Mouse (Mus musculus) adrenal gland, postnatal 4 days (tissue): ENCODE measurements around the gene Sh3bgrl2. TPM values are rescaled to one million over a fixed set of nuclear protein-coding genes. Genes with fewer than 3 reads are reported as not detected.

Experiments
- DNase-seq, 2 experiments: peaks; one replicate each; pipeline ENCODE4 v3.0.0; 2021 to 2022; ENCODE audit warnings: low spot score in 2 of 2, mixed read lengths in 2 of 2
- total RNA-seq, 2 experiments: library from RNA; stranded (reverse); gene quantifications; 2 replicates each; pipeline ENCODE4 v1.2.3; 2021

Sh3bgrl2 gene
- total RNA-seq, 2 experiments from 2014 or later = 17.0 to 23.5 TPM

DNA sequence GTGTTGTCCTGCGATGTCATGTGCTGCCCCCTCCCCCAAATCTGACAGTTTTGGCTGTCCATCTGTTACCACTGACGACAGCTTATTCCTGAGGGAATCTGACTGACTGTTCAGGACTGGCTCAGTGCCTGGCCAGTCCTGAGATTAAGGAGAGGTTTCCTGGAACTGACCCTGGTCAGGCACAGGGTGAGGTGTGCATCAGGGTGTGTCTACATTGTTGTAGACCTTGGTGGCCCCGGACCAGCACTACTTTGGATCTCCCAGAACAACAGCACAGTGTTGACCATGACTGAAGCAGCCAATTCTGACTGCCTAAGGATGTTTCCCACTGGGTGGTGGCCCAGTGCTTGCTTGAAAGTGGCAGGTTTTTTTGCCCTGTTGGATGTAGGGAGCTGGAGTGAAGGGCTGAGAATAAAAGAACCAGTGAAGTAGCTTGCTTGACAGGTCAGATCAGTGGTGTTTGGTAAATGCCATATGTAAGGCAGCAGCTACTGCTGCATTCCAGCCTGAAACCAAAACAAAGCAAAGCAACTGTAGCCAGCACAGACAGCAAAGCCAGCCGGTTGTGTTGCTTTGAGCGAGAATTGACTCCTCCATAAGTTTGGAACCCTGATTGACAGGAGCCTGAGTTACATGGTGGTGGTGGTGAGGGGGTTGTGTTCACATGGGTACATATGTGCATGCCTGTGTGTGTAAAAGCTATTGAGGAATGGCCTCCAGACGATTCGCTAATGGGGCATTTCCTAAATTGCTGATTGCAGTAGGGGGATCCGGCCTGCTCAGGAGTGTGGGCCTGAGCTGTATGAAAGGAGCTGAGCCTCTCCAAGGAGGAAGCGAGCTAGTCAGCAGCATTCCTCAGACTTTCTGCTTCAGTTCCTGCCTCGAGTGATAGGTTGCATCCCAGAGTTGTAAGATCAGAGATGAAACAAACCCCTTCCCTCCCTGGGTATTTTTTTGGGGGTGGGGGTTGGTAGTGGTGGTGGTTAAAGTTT is 8.9 kb downstream of the Sh3bgrl2 start:
- DNase-seq = no peak

DNA sequence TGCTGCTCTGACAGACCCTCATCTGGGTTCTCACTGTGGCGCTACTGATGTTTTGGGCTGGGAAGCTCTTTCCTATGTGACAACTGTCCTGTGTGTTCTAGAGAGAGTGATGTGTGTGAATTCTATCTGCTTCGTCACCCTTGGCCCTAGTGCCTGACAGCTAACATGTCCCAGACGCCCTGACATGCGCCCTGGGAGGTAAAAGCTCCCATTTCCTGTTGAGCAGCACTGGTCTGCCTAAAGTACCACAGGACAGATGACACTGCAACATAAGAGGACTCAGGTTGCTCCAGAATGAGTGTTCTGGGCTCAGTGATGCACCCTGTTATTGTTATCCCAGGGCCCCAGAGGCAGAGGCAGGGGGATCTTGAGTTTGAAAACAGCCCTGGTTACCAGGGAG is 12.5 kb downstream of the Sh3bgrl2 start:
- no peak for DNase-seq

DNA sequence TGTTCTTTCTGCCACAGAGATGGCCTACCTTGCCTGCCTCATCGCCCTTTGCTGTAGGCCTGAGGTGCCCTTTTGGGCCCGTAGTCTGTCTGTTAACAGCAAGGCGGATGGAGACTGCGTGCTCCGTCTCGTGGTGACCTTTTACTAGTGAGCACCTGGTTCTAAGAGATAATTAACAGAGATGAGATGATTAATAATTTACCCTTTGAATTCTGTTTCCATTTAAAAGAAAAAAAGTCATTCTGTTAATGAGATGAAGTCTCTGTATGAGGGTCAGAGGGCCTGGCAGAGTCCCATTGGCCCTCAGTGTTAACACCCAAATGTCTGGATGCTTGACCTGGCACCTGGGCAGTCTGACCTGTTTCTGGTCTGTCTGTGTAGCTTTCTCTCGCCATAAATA is 14.8 kb downstream of the Sh3bgrl2 start:
- DNase-seq = no peak

DNA sequence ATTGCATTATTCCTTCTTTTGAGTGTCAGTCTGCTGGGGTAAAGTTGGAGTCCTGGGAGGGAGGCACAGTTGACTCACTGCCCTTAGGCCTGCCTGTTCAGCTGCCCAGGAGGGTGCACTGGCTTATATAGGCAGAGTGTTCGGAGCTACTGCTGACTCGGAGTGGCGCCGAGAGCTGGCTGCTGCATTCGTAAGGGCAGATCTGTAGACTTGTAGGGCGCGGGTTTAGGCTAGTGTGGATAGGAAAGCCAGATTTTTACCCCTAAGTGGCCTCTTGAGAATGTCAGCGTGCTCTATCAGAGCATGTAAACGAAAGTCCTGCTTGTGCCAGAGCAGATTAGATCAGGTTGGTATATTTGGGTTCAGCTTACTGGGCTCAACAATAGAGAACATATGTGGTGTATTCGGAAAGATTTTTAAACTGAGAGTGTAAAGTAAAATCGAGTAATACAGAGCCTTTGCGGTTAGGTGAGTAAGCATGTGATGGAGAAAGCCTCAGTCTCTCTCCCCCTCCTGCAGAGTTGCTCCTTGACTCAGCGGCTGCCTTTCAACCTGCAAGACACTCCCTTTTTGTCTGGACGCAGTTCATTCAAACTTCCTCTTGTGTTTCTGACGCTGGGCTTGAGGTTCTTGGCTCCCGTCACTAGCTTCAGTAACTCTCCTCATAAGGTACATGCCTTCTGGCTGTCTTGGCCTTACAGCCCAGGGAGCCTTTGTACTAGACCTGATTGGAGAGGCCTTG is 15.9 kb downstream of the Sh3bgrl2 start:
- no peak for DNase-seq

DNA sequence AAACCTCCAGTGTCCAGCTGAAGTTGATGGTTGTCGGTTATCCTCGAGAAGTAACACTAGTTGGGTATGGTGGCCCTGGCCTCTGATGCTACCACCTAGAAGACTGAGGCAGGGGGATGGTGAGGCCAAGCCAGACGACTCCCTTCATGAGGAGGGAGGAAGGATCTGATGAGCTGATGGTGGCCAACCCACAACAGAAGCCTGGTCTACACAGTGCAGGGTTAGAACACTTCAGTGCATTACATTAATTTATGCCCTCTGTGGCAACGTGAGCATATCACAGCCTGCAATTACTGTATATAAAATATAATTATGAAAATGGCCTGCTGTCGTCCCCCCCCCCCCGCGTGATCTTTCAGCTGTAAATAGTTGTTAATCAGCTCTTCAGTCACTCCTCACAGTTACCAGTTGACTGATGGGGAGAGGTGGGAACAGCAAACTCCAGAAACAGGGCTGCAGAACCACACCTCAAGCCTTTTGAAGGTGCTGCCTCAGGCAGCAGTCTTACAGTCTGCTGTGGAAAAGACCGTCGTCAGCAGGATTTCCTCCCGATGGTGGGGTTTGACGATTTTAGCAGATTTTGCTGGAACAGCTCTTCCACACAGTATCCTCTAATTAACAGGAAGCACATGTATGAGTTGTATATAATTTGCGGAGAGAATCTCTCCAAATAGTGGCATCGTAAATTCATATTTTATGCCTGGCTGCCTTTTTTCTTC is 17.0 kb downstream of the Sh3bgrl2 start:
- DNase-seq = no peak

DNA sequence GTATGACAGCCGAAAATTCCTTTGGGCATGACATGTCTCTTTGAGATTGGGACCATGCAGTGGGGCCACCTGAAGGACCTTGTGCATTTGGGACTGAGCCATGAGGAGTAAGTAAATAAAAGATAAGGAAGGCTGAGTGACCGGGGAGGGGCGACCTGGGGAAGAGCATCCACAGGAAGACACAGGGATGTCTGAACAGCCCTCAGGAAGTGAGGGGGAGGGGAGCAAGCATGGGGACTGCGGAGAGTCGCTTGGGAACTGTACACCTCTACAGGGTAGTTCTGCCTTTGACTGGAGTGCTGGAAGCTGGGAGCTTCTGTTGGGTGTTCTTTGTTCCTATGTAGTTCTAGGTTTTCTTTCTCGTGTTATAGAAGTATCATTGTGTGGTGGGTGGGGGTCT is 18.0 kb downstream of the Sh3bgrl2 start:
- no peak for DNase-seq

DNA sequence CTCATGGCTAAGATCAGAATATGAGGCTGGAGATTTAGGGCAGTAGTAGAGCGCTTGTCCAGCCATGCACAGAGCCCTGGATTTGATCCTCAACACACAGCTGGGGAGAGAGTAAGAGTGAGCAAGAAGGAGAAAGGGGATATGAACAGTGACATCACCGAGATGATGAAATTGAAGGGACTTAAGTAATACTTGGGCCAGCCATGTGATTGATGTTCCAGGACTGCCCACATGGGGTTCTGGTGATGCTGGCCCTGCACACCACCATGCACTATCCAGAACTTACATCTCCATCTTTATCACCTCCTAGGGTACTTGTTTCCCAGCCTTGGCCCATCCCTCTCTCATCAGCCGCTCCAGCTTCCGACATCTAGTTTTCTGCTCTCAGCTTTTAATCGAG is 20.0 kb downstream of the Sh3bgrl2 start:
- DNase-seq = no peak

DNA sequence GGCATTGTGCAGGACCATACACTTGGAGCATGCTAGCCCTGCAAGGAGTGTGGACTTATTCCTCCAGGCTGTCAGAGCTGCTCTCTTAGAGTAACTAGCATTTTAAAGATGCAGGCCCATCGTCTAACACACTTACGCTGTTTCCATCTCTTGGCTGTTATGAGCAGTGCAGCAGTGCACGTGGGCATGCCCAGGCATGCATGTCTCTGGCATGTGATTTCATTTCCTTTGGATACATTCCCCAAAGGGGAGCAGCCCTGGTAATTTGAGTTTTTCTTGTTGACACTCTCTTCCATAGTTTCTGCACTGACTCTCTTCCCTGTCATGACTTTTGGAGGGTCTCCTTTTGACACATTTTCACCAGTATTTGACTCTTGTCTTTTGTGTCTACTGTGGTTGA is 20.8 kb downstream of the Sh3bgrl2 start:
- DNase-seq = no peak

DNA sequence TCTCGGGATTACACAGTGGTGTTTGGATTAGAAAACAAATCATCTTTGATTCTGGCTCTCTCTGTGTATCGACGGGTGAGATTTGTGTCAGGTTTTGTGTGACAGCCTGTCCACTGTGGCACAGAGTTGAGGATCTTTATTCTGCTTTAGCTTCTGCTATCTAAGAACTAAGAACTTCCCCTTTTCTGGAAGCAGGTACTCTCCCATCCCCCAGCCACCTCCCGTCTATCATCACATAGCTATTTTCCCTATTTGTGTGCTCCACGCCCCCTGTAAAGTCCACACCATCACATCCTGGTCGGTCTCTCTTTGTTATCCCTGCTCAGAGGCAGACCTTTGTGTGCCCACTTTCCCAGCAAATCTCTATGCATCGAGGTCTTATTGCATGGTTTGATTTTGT is 21.8 kb downstream of the Sh3bgrl2 start:
- DNase-seq = no peak

DNA sequence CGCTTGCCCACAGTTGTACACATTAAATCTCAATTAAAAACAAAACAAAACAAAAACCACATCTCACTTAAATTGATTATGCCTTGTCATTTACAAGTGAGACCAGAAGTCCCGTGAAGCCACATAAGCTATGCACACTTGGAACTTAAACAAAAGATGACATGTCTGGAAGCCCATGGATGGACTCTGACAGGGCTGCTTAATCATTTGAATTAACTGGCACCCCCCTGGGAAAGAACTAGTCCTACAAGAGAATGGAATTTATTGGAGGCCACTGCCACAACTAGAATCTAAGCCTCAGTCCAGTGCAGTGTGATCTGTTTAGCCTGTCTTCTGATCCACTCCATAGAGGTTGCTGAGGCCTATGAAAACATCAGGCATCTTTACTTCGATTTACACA is 23.2 kb downstream of the Sh3bgrl2 start:
- no peak for DNase-seq

DNA sequence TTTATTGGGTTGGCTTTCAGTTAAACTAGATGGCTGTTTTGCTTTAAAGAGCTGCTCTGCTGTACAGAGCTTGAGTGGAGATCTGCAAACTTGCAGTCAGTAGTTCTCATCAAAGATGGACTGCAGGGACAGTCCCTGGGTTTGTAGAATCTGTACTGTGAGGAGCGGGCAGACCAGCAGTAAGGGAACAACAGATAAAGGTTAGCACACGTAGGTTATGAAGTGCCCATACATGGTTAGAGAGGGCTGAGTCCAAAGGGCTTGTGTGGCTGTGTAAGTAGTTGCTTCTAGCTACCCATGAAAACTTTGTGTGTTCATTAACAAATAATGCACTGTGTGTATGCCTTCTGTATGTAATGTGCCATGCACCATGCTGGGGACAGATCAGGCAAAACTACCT is 24.2 kb downstream of the Sh3bgrl2 start:
- DNase-seq = no peak

DNA sequence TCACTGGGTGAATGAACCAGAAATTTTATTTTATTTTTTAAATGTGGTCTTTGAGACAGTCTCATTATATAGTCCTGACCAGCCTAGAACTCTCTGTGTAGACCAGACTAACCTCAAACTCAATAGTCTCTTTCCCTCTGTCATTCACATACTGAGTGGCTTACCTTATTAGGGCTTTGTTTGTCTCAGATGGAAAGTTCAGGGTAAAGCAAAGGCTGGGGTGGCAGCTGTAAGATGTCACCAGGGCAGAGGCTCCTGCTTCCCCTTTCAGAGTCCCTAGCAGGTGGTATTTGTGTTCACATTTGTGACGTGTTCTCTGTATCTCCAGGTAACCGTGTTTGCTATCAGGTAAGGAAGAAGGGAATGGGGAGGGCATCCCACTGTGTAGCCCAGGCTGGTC is 24.7 kb downstream of the Sh3bgrl2 start:
- DNase-seq = no peak

DNA sequence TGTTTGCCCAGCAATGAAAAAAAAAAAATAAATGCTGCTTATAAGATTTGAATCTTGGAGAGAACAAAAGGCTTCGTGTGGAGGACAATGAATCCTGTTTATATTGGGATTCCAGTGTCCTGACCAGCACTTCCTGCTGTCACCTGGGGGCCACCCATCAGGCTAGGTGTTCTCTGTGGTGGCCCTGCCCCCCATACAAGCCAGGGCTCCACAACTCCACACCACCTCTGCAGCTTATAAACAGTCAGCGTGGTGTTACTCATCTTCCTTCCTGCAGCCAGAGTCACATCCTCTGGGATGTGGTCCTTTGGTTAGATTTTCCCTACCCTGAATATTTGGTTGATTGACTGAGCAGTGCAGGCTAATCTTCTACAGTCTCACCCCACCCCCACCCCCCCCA is 25.5 kb downstream of the Sh3bgrl2 start:
- no peak for DNase-seq

DNA sequence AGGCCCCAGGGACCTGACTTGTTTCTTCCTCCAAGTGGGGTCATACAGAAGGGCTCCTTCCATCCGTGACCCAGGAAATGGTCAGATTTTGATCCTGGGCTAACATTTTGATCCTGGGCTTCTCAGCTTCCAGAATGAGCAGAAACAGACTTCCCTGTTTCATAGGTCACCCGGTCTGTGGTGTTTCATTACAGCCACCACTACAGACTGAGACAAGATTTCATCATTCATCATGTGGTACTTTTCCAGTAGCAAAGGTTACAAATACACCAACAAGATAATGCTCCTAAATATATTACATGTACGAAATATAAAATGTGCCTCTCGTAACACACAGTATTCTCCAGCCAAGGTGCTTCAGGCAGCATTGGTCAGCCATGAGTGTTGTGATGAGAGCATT is 27.3 kb downstream of the Sh3bgrl2 start:
- no peak for DNase-seq

DNA sequence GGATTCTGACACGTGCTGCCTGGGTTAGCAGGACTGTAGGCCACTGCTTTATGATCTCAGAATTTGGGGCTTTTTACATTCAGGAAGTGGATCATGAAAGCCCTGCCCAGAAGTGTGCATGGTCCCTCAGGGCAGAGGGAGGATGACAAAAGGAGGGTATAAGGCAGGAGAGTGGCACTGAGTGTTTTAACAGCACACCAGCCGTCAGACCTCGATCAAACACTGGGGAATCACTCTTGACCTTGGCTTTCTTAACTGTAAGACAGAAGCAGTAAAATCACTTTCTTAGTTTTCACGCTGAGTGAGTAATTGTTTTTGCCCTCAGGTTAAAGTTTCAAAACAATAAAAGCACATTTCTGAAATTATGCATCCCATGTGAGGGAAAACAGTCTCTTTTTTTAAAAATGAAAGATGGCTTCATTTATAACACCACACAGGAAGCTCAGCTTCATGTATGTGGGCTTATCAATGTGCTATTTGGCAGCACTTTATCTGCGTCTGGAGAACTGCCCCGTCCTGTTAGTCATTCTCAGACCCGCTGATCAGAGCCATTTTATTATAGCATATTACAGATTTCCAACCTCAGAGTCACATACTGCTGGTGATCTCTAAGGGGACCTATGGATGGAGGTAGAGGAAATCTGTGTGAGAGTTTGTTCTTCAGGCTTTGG is 28.0 kb downstream of the Sh3bgrl2 start:
- DNase-seq = no peak

DNA sequence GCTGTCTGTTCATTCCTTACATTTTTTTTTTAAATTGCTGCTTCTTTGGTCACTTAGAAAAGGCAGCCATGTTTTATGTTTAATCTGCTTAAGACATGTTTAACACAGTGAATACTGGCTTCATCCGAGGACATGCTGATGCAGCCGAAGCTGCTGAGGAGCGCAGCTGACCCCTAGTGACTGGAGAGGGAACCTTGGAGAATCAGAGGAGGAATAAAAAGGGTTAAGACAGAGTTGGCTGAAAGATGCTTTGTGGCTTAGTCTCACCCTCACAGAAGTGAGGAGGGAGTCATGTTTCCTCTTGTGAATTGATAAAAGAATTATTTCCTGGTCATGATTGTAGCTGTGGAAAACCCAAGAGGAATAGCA is 28.5 kb downstream of the Sh3bgrl2 start:
- DNase-seq = no peak

DNA sequence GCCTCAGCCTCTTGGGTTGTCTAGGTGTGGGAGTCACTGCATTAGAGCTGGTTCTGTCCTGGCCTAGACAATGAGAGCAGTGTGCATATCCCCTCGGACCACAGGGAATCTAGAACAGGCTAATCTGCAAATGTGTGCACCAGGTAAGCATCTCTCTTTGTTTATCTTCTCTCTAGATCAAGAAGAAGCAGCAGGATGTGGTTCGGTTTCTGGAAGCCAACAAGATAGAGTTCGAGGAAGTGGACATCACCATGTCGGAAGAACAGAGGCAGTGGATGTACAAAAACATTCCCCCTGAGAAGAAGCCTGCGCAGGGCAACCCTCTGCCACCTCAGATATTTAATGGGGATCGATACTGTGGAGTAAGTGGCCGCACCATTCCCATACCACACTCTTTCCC is 29.1 kb downstream of the Sh3bgrl2 start:
- no peak for DNase-seq

DNA sequence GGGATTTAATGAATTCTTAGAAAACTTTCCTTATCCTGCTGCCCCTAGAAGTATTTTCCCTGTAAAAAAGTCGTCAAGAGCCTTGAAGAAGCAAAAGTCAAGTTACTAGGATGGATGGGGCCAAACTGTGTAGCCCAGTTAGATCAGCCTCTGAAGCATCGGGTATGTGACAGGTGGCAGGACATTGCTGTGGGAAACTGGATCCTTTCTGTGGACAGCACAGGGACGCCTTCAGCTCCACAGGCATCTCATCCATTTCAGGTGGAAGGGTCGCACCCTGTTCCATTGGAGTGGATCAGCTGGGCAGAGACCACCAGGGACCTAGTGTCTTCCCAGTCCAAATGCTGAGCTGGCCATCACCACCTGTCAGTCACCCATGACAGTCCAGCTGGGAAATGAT is 30.9 kb downstream of the Sh3bgrl2 start:
- no peak for DNase-seq

DNA sequence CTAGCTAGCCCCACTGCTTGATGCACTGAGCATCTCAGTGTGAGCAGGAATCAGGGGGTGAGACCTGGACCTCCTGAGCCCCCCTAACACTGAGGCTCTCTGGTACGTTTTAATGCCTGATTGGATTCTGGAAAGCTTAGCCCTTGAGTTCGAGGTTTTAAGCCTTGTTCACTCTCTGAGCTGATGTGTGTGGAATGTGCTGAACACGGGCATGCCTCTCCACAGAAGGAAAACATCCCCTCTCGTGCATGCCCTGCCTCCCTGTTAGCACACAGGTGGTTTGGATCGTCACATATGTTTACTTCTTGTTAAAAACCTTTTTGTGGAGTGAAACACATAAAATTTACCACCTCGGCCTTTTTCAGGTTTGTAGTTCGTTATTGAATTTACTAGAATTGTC is 34.6 kb downstream of the Sh3bgrl2 start:
- DNase-seq = no peak

DNA sequence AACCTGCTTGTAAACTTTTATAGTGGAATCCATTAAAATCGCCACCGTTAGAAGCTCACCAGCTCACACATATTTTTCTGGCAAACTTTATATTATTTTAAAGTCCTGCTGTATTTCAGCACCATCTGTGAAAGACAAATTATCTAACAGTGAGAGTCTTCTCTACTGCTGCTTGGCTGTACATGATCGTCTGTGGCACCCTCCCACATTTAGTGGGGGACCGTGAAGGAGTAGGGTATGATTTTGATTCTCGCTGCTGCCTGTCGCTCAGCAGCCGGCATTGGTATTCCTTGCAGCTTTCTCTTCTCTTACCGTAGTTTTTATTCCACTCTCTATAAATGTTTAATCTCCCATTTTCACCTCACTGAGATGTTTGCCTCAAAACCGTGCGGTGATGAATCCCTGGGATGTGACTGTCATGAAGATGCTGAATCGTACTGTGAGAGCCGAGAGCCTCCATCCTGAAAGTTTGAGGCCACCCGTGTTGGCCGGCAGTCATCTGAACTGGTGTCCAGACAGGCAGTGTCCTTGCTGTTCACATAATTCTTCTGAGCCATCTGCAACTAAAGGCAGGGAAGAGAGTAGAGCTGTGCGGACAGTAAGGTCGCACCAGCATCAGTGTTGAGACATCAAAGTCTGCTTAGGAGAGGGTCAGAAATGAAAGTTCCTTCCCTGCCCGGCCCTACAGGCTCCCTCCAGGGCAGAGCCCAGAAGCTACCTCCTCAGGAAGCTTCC is 38.4 kb downstream of the Sh3bgrl2 start:
- peak in 1 of 2 experiments; percentile 11 for DNase-seq

DNA sequence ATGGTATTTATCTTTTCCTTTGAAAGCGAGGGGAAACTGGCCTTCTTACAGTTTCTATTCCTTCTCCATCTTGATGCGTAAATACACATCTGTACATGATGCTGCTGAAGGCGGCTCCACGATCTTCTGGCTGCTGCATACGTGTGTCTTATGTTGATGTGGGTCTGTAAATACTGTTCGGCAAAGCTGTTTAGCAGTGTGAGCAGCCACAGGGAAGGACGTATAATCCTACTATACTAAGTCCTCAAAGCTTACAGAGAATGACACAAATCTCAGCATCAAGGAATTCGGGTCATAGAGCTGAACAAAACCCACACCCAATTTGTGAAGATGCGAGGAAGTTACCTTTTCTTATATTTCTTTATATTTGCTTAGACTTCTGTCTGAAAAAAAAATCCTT is 39.0 kb downstream of the Sh3bgrl2 start:
- DNase-seq = no peak
